Mouse (Mus musculus): ENCODE data around the gene Mark1. TPM values are rescaled to one million over a fixed set of nuclear protein-coding genes. Genes with fewer than 3 reads are reported as not detected.

The Mark1 gene
- polyA plus RNA-seq, 1 experiment: not detected

GRCm38 (mm10) chr1:184881211-184881610 lies 118.2 kb downstream of the Mark1 start:
- no peak for TF ChIP-seq GATA1 (IDR thresholded peaks at IDR 0.05; ENCODE audit: low read length)

- TF ChIP-seq GATA1 (IDR thresholded peaks at IDR 0.05; ENCODE audit: low read length): no peak
Observed at GRCm38 (mm10) chr1:184878860-184879259, 120.5 kb downstream of the Mark1 start.

GRCm38 (mm10) chr1:184877306-184877705 lies 122.1 kb downstream of the Mark1 start:
- no peak for TF ChIP-seq GATA1 (IDR thresholded peaks at IDR 0.05; ENCODE audit: low read length)

GRCm38 (mm10) chr1:184873910-184874309 lies 125.5 kb downstream of the Mark1 start:
- TF ChIP-seq GATA1 (IDR thresholded peaks at IDR 0.05; ENCODE audit: low read length): no peak

- TF ChIP-seq GATA1 (IDR thresholded peaks at IDR 0.05; ENCODE audit: low read length): no peak
Observed at GRCm38 (mm10) chr1:184872069-184872819, 127.1 kb downstream of the Mark1 start.

- TF ChIP-seq GATA1 (IDR thresholded peaks at IDR 0.05; ENCODE audit: low read length): no peak
Observed at GRCm38 (mm10) chr1:184871506-184871905, 127.9 kb downstream of the Mark1 start.

- no peak for TF ChIP-seq GATA1 (IDR thresholded peaks at IDR 0.05; ENCODE audit: low read length)
Observed at GRCm38 (mm10) chr1:184870646-184871385, 128.6 kb downstream of the Mark1 start.

GRCm38 (mm10) chr1:184869939-184870565 lies 129.3 kb downstream of the Mark1 start:
- TF ChIP-seq GATA1 (IDR thresholded peaks at IDR 0.05; ENCODE audit: low read length): no peak

GRCm38 (mm10) chr1:184867640-184868120 lies 131.7 kb downstream of the Mark1 start:
- no peak for TF ChIP-seq GATA1 (IDR thresholded peaks at IDR 0.05; ENCODE audit: low read length)

- TF ChIP-seq GATA1 (IDR thresholded peaks at IDR 0.05; ENCODE audit: low read length): no peak
Observed at GRCm38 (mm10) chr1:184864381-184864801, 135.0 kb downstream of the Mark1 start.

GRCm38 (mm10) chr1:184862636-184863035 lies 136.7 kb downstream of the Mark1 start:
- TF ChIP-seq GATA1 (IDR thresholded peaks at IDR 0.05; ENCODE audit: low read length): no peak

- TF ChIP-seq GATA1 (IDR thresholded peaks at IDR 0.05; ENCODE audit: low read length): no peak
Observed at GRCm38 (mm10) chr1:184861551-184861950, 137.8 kb downstream of the Mark1 start.

GRCm38 (mm10) chr1:184860276-184860675 lies 139.1 kb downstream of the Mark1 start:
- TF ChIP-seq GATA1 (IDR thresholded peaks at IDR 0.05; ENCODE audit: low read length): no peak

- no peak for TF ChIP-seq GATA1 (IDR thresholded peaks at IDR 0.05; ENCODE audit: low read length)
Observed at GRCm38 (mm10) chr1:184858253-184858652, 141.1 kb downstream of the Mark1 start.

GRCm38 (mm10) chr1:184857216-184857615 lies 142.2 kb downstream of the Mark1 start:
- no peak for TF ChIP-seq GATA1 (IDR thresholded peaks at IDR 0.05; ENCODE audit: low read length)

GRCm38 (mm10) chr1:184853922-184854321 lies 145.4 kb downstream of the Mark1 start:
- no peak for TF ChIP-seq GATA1 (IDR thresholded peaks at IDR 0.05; ENCODE audit: low read length)
